Mouse (Mus musculus) lung, postnatal 0 days (tissue): ENCODE measurements at regions not wholly inside any gene's neighbourhood (a gene's known extent, or its start where the extent isn't known, plus 50 kb on each side); places are given as distances from the start of the nearest gene placed in this dataset.

ENCODE experiments used
- CTCF ChIP-seq: IDR thresholded peaks from 2 replicates; pipeline ENCODE4 v1.5.1; 2016; ENCODE audit warnings: antibody characterized with exemption, mild to moderate bottlenecking
- EP300 ChIP-seq: IDR thresholded peaks from 2 replicates; pipeline ENCODE4 v1.6.1; 2016; ENCODE audit warnings: antibody characterized with exemption, mild to moderate bottlenecking, control low read depth

- TF ChIP-seq EP300 = no peak
- TF ChIP-seq CTCF = no peak
Observed at GRCm38 (mm10) chr13:110724836-110725235, 330.0 kb downstream of the Plk2 start.
